Mouse (Mus musculus) left cerebral cortex, adult 8-10 months (tissue): ENCODE measurements around the gene Nol4l. TPM values are rescaled to one million over a fixed set of nuclear protein-coding genes. Genes with fewer than 3 reads are reported as not detected.
"Not testable (repeated sequence)": the region's sequence is repeated elsewhere in the genome, so short reads cannot be mapped to it uniquely, and the experiment has no call there.

ENCODE experiments used
- DNase-seq, 2 experiments: peaks; one replicate each; pipeline ENCODE4 v3.0.0; 2022; ENCODE audit warnings: low spot score in 2 of 2
- total RNA-seq, 4 experiments: library from RNA; stranded (reverse); gene quantifications; 2 replicates each; pipeline ENCODE4 v1.2.4; 2022

The Nol4l gene
- total RNA-seq, 4 experiments from 2014 or later: 41.1 to 48.9 (median 45.1) TPM

- DNase-seq: no peak
These were observed 17.1 kb downstream of the Nol4l start for GRCm38 (mm10) chr2:153512416-153513323.

- DNase-seq: no peak
These were observed 18.2 kb downstream of the Nol4l start for GRCm38 (mm10) chr2:153511562-153511961.

- DNase-seq: no peak
These were observed 19.6 kb downstream of the Nol4l start for GRCm38 (mm10) chr2:153510136-153510535.

GRCm38 (mm10) chr2:153509211-153510029, 20.4 kb downstream of the Nol4l start:
- DNase-seq: no peak

- DNase-seq: no peak
These were observed 21.4 kb downstream of the Nol4l start for GRCm38 (mm10) chr2:153508405-153508804.

GRCm38 (mm10) chr2:153507969-153508368, 21.8 kb downstream of the Nol4l start:
- no peak for DNase-seq

GRCm38 (mm10) chr2:153506385-153506784, 23.4 kb downstream of the Nol4l start:
- no peak for DNase-seq

- DNase-seq: no peak
These were observed 30.6 kb downstream of the Nol4l start for GRCm38 (mm10) chr2:153499154-153499553.

GRCm38 (mm10) chr2:153496898-153497297, 32.9 kb downstream of the Nol4l start:
- DNase-seq: no peak

- no peak for DNase-seq
These were observed 33.5 kb downstream of the Nol4l start for GRCm38 (mm10) chr2:153496301-153496700.

GRCm38 (mm10) chr2:153495818-153496217, 34.0 kb downstream of the Nol4l start:
- DNase-seq: no peak

GRCm38 (mm10) chr2:153495391-153495790, 34.4 kb downstream of the Nol4l start:
- DNase-seq: not testable (repeated sequence)

- peak in 1 of 2 experiments; percentile 79 for DNase-seq
These were observed 35.4 kb downstream of the Nol4l start for GRCm38 (mm10) chr2:153494293-153494811.

GRCm38 (mm10) chr2:153493781-153494292, 35.9 kb downstream of the Nol4l start:
- no peak for DNase-seq

GRCm38 (mm10) chr2:153493393-153493731, 36.4 kb downstream of the Nol4l start:
- DNase-seq: no peak

GRCm38 (mm10) chr2:153492573-153493392, 37.0 kb downstream of the Nol4l start, which contains the start of gene 4930404H24Rik:
Gene 4930404H24Rik (plus strand): TSS chr2:153492790.
- DNase-seq: peak in 1 of 2 experiments; percentile 77

GRCm38 (mm10) chr2:153492179-153492517, 37.6 kb downstream of the Nol4l start:
- no peak for DNase-seq

GRCm38 (mm10) chr2:153491512-153492178, 38.1 kb downstream of the Nol4l start:
- DNase-seq: no peak

GRCm38 (mm10) chr2:153490940-153491339, 38.8 kb downstream of the Nol4l start:
- DNase-seq: no peak

GRCm38 (mm10) chr2:153490116-153490515, 39.7 kb downstream of the Nol4l start:
- DNase-seq: no peak
